Comparison of ENCODE assay signal across 21 mouse cellular contexts in the genomic region with DNA sequence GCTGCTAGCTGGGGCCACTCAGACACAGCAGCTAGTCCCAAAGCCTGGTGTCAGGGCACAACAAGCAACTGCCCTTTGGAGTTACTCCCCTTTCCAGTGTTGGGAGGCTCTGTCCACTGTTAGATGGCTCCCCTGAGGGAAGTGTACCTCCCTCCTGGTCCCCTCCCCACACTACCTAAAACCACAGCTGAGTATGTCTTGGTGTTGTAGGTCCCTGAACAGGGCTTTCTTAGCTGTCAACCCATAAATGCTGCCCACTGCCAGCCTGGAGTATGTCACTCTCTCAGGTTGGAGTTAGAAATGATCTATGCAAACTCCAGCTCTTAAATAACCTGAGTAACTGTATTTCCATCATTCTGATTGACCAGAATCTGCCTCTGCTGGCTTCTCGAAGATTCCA. TPM values are rescaled to one million over a fixed set of nuclear protein-coding genes. Genes with fewer than 3 reads are reported as not detected.
A peak's percentile ranks its signal among the peaks of the same experiment; 100 is the strongest.
DNase-seq lines count a peak whose midpoint lies in the region; ATAC-seq and TF ChIP-seq lines count a peak whose summit lies in the region.
"Had no signal": no experiment of that assay in that cellular context is flagged by ENCODE, and none has a peak within 500 bp of the region (broad histone marks: within the 10 kb centered on the region; RNA-seq: fewer than 3 reads in every experiment).

No protein-coding gene starts in this region.

- no peaks in the 10 kb centered on the region for H3K9me3 ChIP-seq in heart, embryonic 13.5 days
- no peaks in the 10 kb centered on the region for H3K9me3 ChIP-seq in kidney, postnatal 0 days (replicated peaks; ENCODE audit: low read length)
- H3K9me3 ChIP-seq in liver, embryonic 11.5 days (ENCODE audit: control insufficient read depth, low read length): no peaks in the 10 kb centered on the region
- H3K9me3 ChIP-seq: embryonic facial prominence, embryonic 13.5 days; limb, embryonic 13.5 days; midbrain, embryonic 12.5 days; neural tube, embryonic 13.5 days had no signal

- no peak for DNase-seq in heart, adult 8-10 months (ENCODE audit: low spot score)
- no peak for DNase-seq in kidney, postnatal 0 days (ENCODE audit: low spot score)
- DNase-seq in kidney, adult 8-10 months: no peak
- DNase-seq in liver, embryonic 11.5 days (ENCODE audit: low spot score): no peak
- no peak for DNase-seq in spleen, postnatal 4 days (ENCODE audit: low spot score in 2 of 2)
- DNase-seq: adrenal gland, postnatal 36 days; cerebellum, adult 8-10 months; forebrain, postnatal 0 days had no signal

- H3K36me3 ChIP-seq in heart, embryonic 13.5 days: peaks cover under 1% of the 10 kb centered on the region; the same call in 1 of the 2 replicates
- no peaks in the 10 kb centered on the region for H3K36me3 ChIP-seq in kidney, postnatal 0 days (ENCODE audit: insufficient read depth, low read length)
- no peaks in the 10 kb centered on the region for H3K36me3 ChIP-seq in liver, embryonic 11.5 days (ENCODE audit: control insufficient read depth, insufficient read depth, low read length)
- H3K36me3 ChIP-seq: embryonic facial prominence, embryonic 13.5 days; limb, embryonic 13.5 days; midbrain, embryonic 12.5 days; neural tube, embryonic 13.5 days had no signal

- peak overlapping the region; percentile 62 for H3K4me2 ChIP-seq in heart, embryonic 13.5 days
- H3K4me2 ChIP-seq in kidney, postnatal 0 days (ENCODE audit: low read length): no peak overlapping the region
- H3K4me2 ChIP-seq in liver, embryonic 11.5 days: peak overlapping the region; percentile 36
- H3K4me2 ChIP-seq: embryonic facial prominence, embryonic 13.5 days; limb, embryonic 13.5 days; midbrain, embryonic 12.5 days; neural tube, embryonic 13.5 days had no signal

- H3K9ac ChIP-seq in heart, embryonic 13.5 days: peak overlapping the region; percentile 58; the same call in 1 of the 2 replicates
- no peak overlapping the region for H3K9ac ChIP-seq in kidney, postnatal 0 days (ENCODE audit: low read depth, low read length)
- no peak overlapping the region; the same call in 1 of the 2 replicates for H3K9ac ChIP-seq in liver, embryonic 11.5 days (ENCODE audit: low read depth, low read length)
- H3K9ac ChIP-seq: embryonic facial prominence, embryonic 13.5 days; forebrain, postnatal 0 days; limb, embryonic 13.5 days; midbrain, embryonic 12.5 days; neural tube, embryonic 13.5 days had no signal

- peak overlapping the region; percentile 69 for H3K27ac ChIP-seq in heart, embryonic 13.5 days (replicated peaks)
- 0 out of 2 replicates have a peak overlapping the region, but pooled peaks have one; percentile 19 for H3K27ac ChIP-seq in kidney, postnatal 0 days
- H3K27ac ChIP-seq in cortical plate, adult 2 months (ENCODE audit: insufficient read depth, low read length): peak overlapping the region; percentile 53; the same call in 1 of the 2 replicates
- peak overlapping the region; percentile 4; the same call in 1 of the 2 replicates for H3K27ac ChIP-seq in liver, embryonic 11.5 days (ENCODE audit: low read depth, low read length)
- H3K27ac ChIP-seq: embryonic facial prominence, embryonic 13.5 days; hindbrain, postnatal 0 days; limb, embryonic 13.5 days; midbrain, embryonic 12.5 days; neural tube, embryonic 13.5 days had no signal

- ATAC-seq in heart, embryonic 13.5 days (ENCODE audit: extremely low read depth, insufficient number of reproducible peaks, low FRiP score, low TSS enrichment): no peak
- no peak for ATAC-seq in kidney, postnatal 0 days (replicated peaks; ENCODE audit: low FRiP score, low read depth)
- no peak for ATAC-seq in liver, embryonic 11.5 days (replicated peaks; ENCODE audit: low FRiP score)
- ATAC-seq: forebrain, postnatal 0 days; hindbrain, postnatal 0 days had no signal

- no peak for TF ChIP-seq CTCF in kidney, postnatal 0 days (IDR thresholded peaks at IDR 0.05; ENCODE audit: low read depth)
- no peak for TF ChIP-seq CTCF in cortical plate, adult 2 months (IDR thresholded peaks at IDR 0.05; ENCODE audit: extremely low read depth, insufficient read depth, low read length)

- peaks cover 37% of the 10 kb centered on the region for H3K4me1 ChIP-seq in heart, embryonic 13.5 days
- H3K4me1 ChIP-seq in kidney, postnatal 0 days (replicated peaks; ENCODE audit: insufficient read depth, low read length): peaks cover 9% of the 10 kb centered on the region; the same call in 1 of the 2 replicates
- no peaks in the 10 kb centered on the region for H3K4me1 ChIP-seq in cortical plate, adult 2 months (ENCODE audit: control insufficient read depth, insufficient read depth, low read length)
- peaks cover 25% of the 10 kb centered on the region for H3K4me1 ChIP-seq in liver, embryonic 11.5 days (replicated peaks; ENCODE audit: control insufficient read depth, insufficient read depth, low read length)
- H3K4me1 ChIP-seq: limb, embryonic 13.5 days had no signal

- 45% methylated on average over 1 of the region's 1 CpGs for WGBS in heart, embryonic 13.5 days
- WGBS in kidney, postnatal 0 days: 50% methylated on average over 1 of the region's 1 CpGs
- WGBS in liver, embryonic 11.5 days: 52% methylated on average over 1 of the region's 1 CpGs

- 0 out of 2 replicates have a peak overlapping the region, but pooled peaks have one; percentile 20 for H3K4me3 ChIP-seq in heart, embryonic 13.5 days
- H3K4me3 ChIP-seq in kidney, postnatal 0 days (replicated peaks; ENCODE audit: low read depth, low read length): no peak overlapping the region
- no peak overlapping the region for H3K4me3 ChIP-seq in cortical plate, adult 2 months (ENCODE audit: insufficient read depth, low read length)
- H3K4me3 ChIP-seq in liver, embryonic 11.5 days (ENCODE audit: low read depth, low read length): peak overlapping the region; percentile 14; the same call in 1 of the 2 replicates
- H3K4me3 ChIP-seq: embryonic facial prominence, embryonic 13.5 days; limb, embryonic 13.5 days; midbrain, embryonic 12.5 days; neural tube, embryonic 13.5 days had no signal

- TF ChIP-seq POLR2A in cortical plate, adult 2 months (IDR thresholded peaks at IDR 0.05; ENCODE audit: extremely low read depth, insufficient read depth, low read length): no peak

- no peaks in the 10 kb centered on the region for H3K27me3 ChIP-seq in heart, embryonic 13.5 days (replicated peaks)
- no peaks in the 10 kb centered on the region for H3K27me3 ChIP-seq in kidney, postnatal 0 days (ENCODE audit: insufficient read depth, low read length)
- H3K27me3 ChIP-seq in liver, embryonic 11.5 days (replicated peaks; ENCODE audit: control insufficient read depth, insufficient read depth, low read length): no peaks in the 10 kb centered on the region
- H3K27me3 ChIP-seq: embryonic facial prominence, embryonic 13.5 days; limb, embryonic 13.5 days; midbrain, embryonic 12.5 days; neural tube, embryonic 13.5 days had no signal

RNA-seq across cellular contexts. Expression of gene Colec11, which starts 0.5 kb away (rescaled TPM):
- 7.8 and 7.9 TPM in 2 replicates for polyA plus RNA-seq in heart, embryonic 13.5 days (2015; fragmentation: Nextera tagmentation; extraction: Ambion mirVana)
- total RNA-seq in heart, adult 8-10 months (2022): 10 to 100 TPM; 11.8 to 18.1 (median 14.3) TPM
- 2.2 TPM in 2 replicates for polyA plus RNA-seq in kidney, postnatal 0 days (2015; fragmentation: Nextera tagmentation; extraction: Ambion mirVana)
- 0.98 and 1.1 TPM in 2 replicates for polyA plus RNA-seq in cortical plate, adult 2 months (2012; rRNA removed)
- 24.2 and 24.3 TPM in 2 replicates for polyA plus RNA-seq in liver, embryonic 11.5 days (2014; fragmentation: Nextera tagmentation; extraction: Ambion mirVana)
- total RNA-seq: common myeloid progenitor, adult 5-6 weeks; hematopoietic stem cell, adult 5-6 weeks had no signal
- polyA plus RNA-seq: embryonic facial prominence, embryonic 13.5 days had no signal

RNA-seq across cellular contexts. Expression of gene Rps7, which starts 13.1 kb away (rescaled TPM):
- 394 and 428 TPM in 2 replicates for polyA plus RNA-seq in heart, embryonic 13.5 days (2015; fragmentation: Nextera tagmentation; extraction: Ambion mirVana)
- total RNA-seq in heart, adult 8-10 months (2022): 100 to 1,000 TPM; 211 to 303 (median 290) TPM
- 949 and 1,081 TPM in 2 replicates for polyA plus RNA-seq in kidney, postnatal 0 days (2015; fragmentation: Nextera tagmentation; extraction: Ambion mirVana)
- 368 and 372 TPM in 2 replicates for polyA plus RNA-seq in cortical plate, adult 2 months (2012; rRNA removed)
- polyA plus RNA-seq in liver, embryonic 11.5 days (2014; fragmentation: Nextera tagmentation; extraction: Ambion mirVana): 1,023 and 1,028 TPM in 2 replicates

RNA-seq across cellular contexts. Expression of gene Rnaseh1, which starts 26.8 kb away (rescaled TPM):
- polyA plus RNA-seq in heart, embryonic 13.5 days (2015; fragmentation: Nextera tagmentation; extraction: Ambion mirVana): 19.0 and 19.6 TPM in 2 replicates
- 1 to 10 TPM; 6.7 to 9.4 (median 8.2) TPM for total RNA-seq in heart, adult 8-10 months (2022)
- polyA plus RNA-seq in kidney, postnatal 0 days (2015; fragmentation: Nextera tagmentation; extraction: Ambion mirVana): 23.7 and 24.8 TPM in 2 replicates
- 18.7 and 19.6 TPM in 2 replicates for polyA plus RNA-seq in cortical plate, adult 2 months (2012; rRNA removed)
- polyA plus RNA-seq in liver, embryonic 11.5 days (2014; fragmentation: Nextera tagmentation; extraction: Ambion mirVana): 28.7 and 30.8 TPM in 2 replicates

RNA-seq across cellular contexts. Expression of gene Allc, which starts 40.3 kb away (rescaled TPM):
- polyA plus RNA-seq in heart, embryonic 13.5 days (2015; fragmentation: Nextera tagmentation; extraction: Ambion mirVana): not detected in 2 replicates
- not detected for total RNA-seq in heart, adult 8-10 months (2022)
- not detected in 2 replicates for polyA plus RNA-seq in kidney, postnatal 0 days (2015; fragmentation: Nextera tagmentation; extraction: Ambion mirVana)
- 0.46 and 0.66 TPM in 2 replicates for polyA plus RNA-seq in cortical plate, adult 2 months (2012; rRNA removed)
- polyA plus RNA-seq in liver, embryonic 11.5 days (2014; fragmentation: Nextera tagmentation; extraction: Ambion mirVana): 0.13 TPM in 1 of 2 replicates, not detected in the other
- total RNA-seq: adrenal gland, postnatal 36 days; common myeloid progenitor, adult 5-6 weeks; gastrocnemius, adult 8-10 months; hematopoietic stem cell, adult 5-6 weeks; hindbrain, postnatal 0 days had no signal
- polyA plus RNA-seq: embryonic facial prominence, embryonic 13.5 days; limb, embryonic 13.5 days; midbrain, embryonic 12.5 days; spleen, adult 2 months; stomach, embryonic 16.5 days; thymus, postnatal 0 days had no signal

RNA-seq across cellular contexts. Expression of gene Adi1, which starts 52.4 kb away (rescaled TPM):
- 44.3 TPM in 2 replicates for polyA plus RNA-seq in heart, embryonic 13.5 days (2015; fragmentation: Nextera tagmentation; extraction: Ambion mirVana)
- total RNA-seq in heart, adult 8-10 months (2022): 10 to 100 TPM; 58.0 to 62.6 (median 61.6) TPM
- 91.7 and 98.1 TPM in 2 replicates for polyA plus RNA-seq in kidney, postnatal 0 days (2015; fragmentation: Nextera tagmentation; extraction: Ambion mirVana)
- polyA plus RNA-seq in cortical plate, adult 2 months (2012; rRNA removed): 40.7 and 41.7 TPM in 2 replicates
- polyA plus RNA-seq in liver, embryonic 11.5 days (2014; fragmentation: Nextera tagmentation; extraction: Ambion mirVana): 80.0 and 91.4 TPM in 2 replicates

Comparison
In these comparisons a context has a peak if more than half of its experiments do, and no peak if none do; other contexts are left out.
1. H3K27ac ChIP-seq: peak in every context shown above with its lines; median percentile 69 in heart, embryonic 13.5 days; 53 in cortical plate, adult 2 months; 19 in kidney, postnatal 0 days; 4 in liver, embryonic 11.5 days.
2. H3K4me3 ChIP-seq: peak in heart, embryonic 13.5 days (single experiment) and liver, embryonic 11.5 days (single experiment); none in kidney, postnatal 0 days (single experiment) and cortical plate, adult 2 months (single experiment).